Comparison of ENCODE assay signal across 8 mouse cellular contexts in genomic region chr5:139724336-139725116, GRCm38 (mm10). TPM values are rescaled to one million over a fixed set of nuclear protein-coding genes. Genes with fewer than 3 reads are reported as not detected.
A peak's percentile ranks its signal among the peaks of the same experiment; 100 is the strongest.
DNase-seq lines count a peak whose midpoint lies in the region; ATAC-seq and TF ChIP-seq lines count a peak whose summit lies in the region.

No protein-coding gene starts in this region.

- H3K27me3 ChIP-seq in lung, embryonic 16.5 days (ENCODE audit: control insufficient read depth, insufficient read depth, low read depth, low read length): no peaks in the 10 kb centered on the region
- H3K27me3 ChIP-seq in lung, postnatal 0 days (replicated peaks; ENCODE audit: insufficient read depth, low read length): no peaks in the 10 kb centered on the region

- ATAC-seq in lung, embryonic 16.5 days (ENCODE audit: low read depth): peak; percentile 50; the same call in 1 of the 2 replicates
- no peak for ATAC-seq in lung, postnatal 0 days

- H3K4me3 ChIP-seq in lung, embryonic 16.5 days (ENCODE audit: low read length): no peak overlapping the region
- H3K4me3 ChIP-seq in lung, postnatal 0 days (ENCODE audit: low read depth, low read length): no peak overlapping the region

- peak overlapping the region; percentile 32; the same call in 1 of the 2 replicates for H3K9ac ChIP-seq in lung, embryonic 16.5 days (ENCODE audit: low read length)
- H3K9ac ChIP-seq in lung, postnatal 0 days (replicated peaks; ENCODE audit: low read depth): no peak overlapping the region

- 31% methylated on average over 10 of the region's 10 CpGs for WGBS in lung, embryonic 16.5 days
- 40% methylated on average over 10 of the region's 10 CpGs for WGBS in lung, postnatal 0 days

- no peaks in the 10 kb centered on the region for H3K9me3 ChIP-seq in lung, embryonic 16.5 days (ENCODE audit: control insufficient read depth, low read length)
- no peaks in the 10 kb centered on the region for H3K9me3 ChIP-seq in lung, postnatal 0 days (ENCODE audit: low read length)

- DNase-seq in cerebellum, postnatal 14 days: peak; percentile 40 to 65
- no peak for DNase-seq in cerebellum, adult 18-20 months
- no peak for DNase-seq in lung, postnatal 0 days (ENCODE audit: low spot score)
- peak; percentile 63 for DNase-seq in hindlimb bud, embryonic 11.5 days (ENCODE audit: extremely low spot score, low read depth, low spot score)
- peak; percentile 74 for DNase-seq in retina, postnatal 1 day
- DNase-seq in urinary bladder, postnatal 4 days (ENCODE audit: low spot score in 2 of 2): no peak
- DNase-seq in testis, postnatal 10 days (ENCODE audit: low spot score): no peak

- TF ChIP-seq EP300 in lung, postnatal 0 days (IDR thresholded peaks at IDR 0.05): no peak

- TF ChIP-seq CTCF in lung, postnatal 0 days (IDR thresholded peaks at IDR 0.05): no peak

- no peak overlapping the region for H3K27ac ChIP-seq in lung, embryonic 16.5 days (ENCODE audit: low read length)
- H3K27ac ChIP-seq in lung, postnatal 0 days (ENCODE audit: low read length): no peak overlapping the region

- H3K4me2 ChIP-seq in lung, embryonic 16.5 days (ENCODE audit: low read depth, low read length): no peak overlapping the region
- no peak overlapping the region for H3K4me2 ChIP-seq in lung, postnatal 0 days (replicated peaks; ENCODE audit: low read depth, low read length)

- peaks cover 7% of the 10 kb centered on the region for H3K4me1 ChIP-seq in lung, embryonic 16.5 days (replicated peaks; ENCODE audit: control insufficient read depth, insufficient read depth, low read length)
- H3K4me1 ChIP-seq in lung, postnatal 0 days (ENCODE audit: insufficient read depth, low read depth, low read length): peaks cover 4% of the 10 kb centered on the region; the same call in 1 of the 2 replicates

- H3K36me3 ChIP-seq in lung, embryonic 16.5 days (ENCODE audit: control insufficient read depth, insufficient read depth, low read length): no peaks in the 10 kb centered on the region
- no peaks in the 10 kb centered on the region for H3K36me3 ChIP-seq in lung, postnatal 0 days (ENCODE audit: insufficient read depth, low read length)

RNA-seq across cellular contexts. Expression of gene Micall2, which starts 11.6 kb away (rescaled TPM):
- polyA plus RNA-seq in lung, embryonic 16.5 days (2015; fragmentation: Nextera tagmentation; extraction: Ambion mirVana): 3.7 and 4.0 TPM in 2 replicates
- polyA plus RNA-seq in lung, postnatal 0 days (2015; fragmentation: Nextera tagmentation; extraction: Ambion mirVana): 2.7 and 3.7 TPM in 2 replicates

RNA-seq across cellular contexts. Expression of gene Ints1, which starts 50.9 kb away (rescaled TPM):
- 21.9 and 24.6 TPM in 2 replicates for polyA plus RNA-seq in lung, embryonic 16.5 days (2015; fragmentation: Nextera tagmentation; extraction: Ambion mirVana)
- polyA plus RNA-seq in lung, postnatal 0 days (2015; fragmentation: Nextera tagmentation; extraction: Ambion mirVana): 8.6 TPM in 2 replicates

Comparison
In these comparisons a context has a peak if more than half of its experiments do, and no peak if none do; other contexts are left out.
1. DNase-seq: peak in cerebellum, postnatal 14 days (2 of 2), hindlimb bud, embryonic 11.5 days (single experiment) and retina, postnatal 1 day (single experiment); none in cerebellum, adult 18-20 months (0 of 2), lung, postnatal 0 days (single experiment), urinary bladder, postnatal 4 days (0 of 2) and testis, postnatal 10 days (single experiment).